Mouse (Mus musculus): ENCODE measurements around the gene Dmkn.
A peak's percentile ranks its signal among the peaks of the same experiment; 100 is the strongest.
"Not testable (repeated sequence)": the region's sequence is repeated elsewhere in the genome, so short reads cannot be mapped to it uniquely, and the experiment has no call there.

Gene Dmkn

GRCm38 (mm10) chr7:30763456-30763855 lies at the start of gene Dmkn:
Dmkn (plus strand) TSS chr7:30763756.
- DNase-seq (ENCODE audit: low read depth) = no peak

- peak; percentile 49 for DNase-seq (ENCODE audit: low read depth)
These were observed 46.4 kb upstream of the Dmkn start for GRCm38 (mm10) chr7:30717006-30717715.

GRCm38 (mm10) chr7:30717716-30718046 lies 45.9 kb upstream of the Dmkn start:
- no peak for DNase-seq (ENCODE audit: low read depth)

- DNase-seq (ENCODE audit: low read depth) = no peak
These were observed 43.9 kb upstream of the Dmkn start for GRCm38 (mm10) chr7:30719669-30720068.

GRCm38 (mm10) chr7:30721286-30721685 lies 42.3 kb upstream of the Dmkn start:
- DNase-seq (ENCODE audit: low read depth) = no peak

- DNase-seq (ENCODE audit: low read depth) = no peak
These were observed 40.1 kb upstream of the Dmkn start for GRCm38 (mm10) chr7:30723274-30723953.

- no peak for DNase-seq (ENCODE audit: low read depth)
These were observed 35.3 kb upstream of the Dmkn start for GRCm38 (mm10) chr7:30728214-30728613.

GRCm38 (mm10) chr7:30728739-30729395 lies 34.7 kb upstream of the Dmkn start:
- no peak for DNase-seq (ENCODE audit: low read depth)

GRCm38 (mm10) chr7:30729396-30730063 lies 34.0 kb upstream of the Dmkn start, which contains the start of gene Tmem147:
Tmem147 (minus strand) TSS chr7:30729540.
- peak; percentile 95 for DNase-seq (ENCODE audit: low read depth)

GRCm38 (mm10) chr7:30730064-30730722 lies 33.4 kb upstream of the Dmkn start:
- DNase-seq (ENCODE audit: low read depth) = peak; percentile 43

- DNase-seq (ENCODE audit: low read depth) = no peak
These were observed 27.3 kb upstream of the Dmkn start for GRCm38 (mm10) chr7:30736211-30736610.

- DNase-seq (ENCODE audit: low read depth) = not testable (repeated sequence)
These were observed 21.0 kb upstream of the Dmkn start for GRCm38 (mm10) chr7:30742570-30742969.

GRCm38 (mm10) chr7:30743617-30744016 lies 19.9 kb upstream of the Dmkn start, which contains the start of gene Gapdhs:
Gapdhs (minus strand) TSS chr7:30743681.
- not testable (repeated sequence) for DNase-seq (ENCODE audit: low read depth)

- DNase-seq (ENCODE audit: low read depth) = no peak
These were observed 19.4 kb upstream of the Dmkn start for GRCm38 (mm10) chr7:30744022-30744598.

GRCm38 (mm10) chr7:30747525-30748204 lies 15.9 kb upstream of the Dmkn start:
- DNase-seq (ENCODE audit: low read depth) = no peak

- no peak for DNase-seq (ENCODE audit: low read depth)
These were observed 13.5 kb upstream of the Dmkn start for GRCm38 (mm10) chr7:30749824-30750606.

GRCm38 (mm10) chr7:30751086-30751669 lies 12.4 kb upstream of the Dmkn start, which contains the start of gene Sbsn:
Sbsn (plus strand) TSS chr7:30751471.
- DNase-seq (ENCODE audit: low read depth) = no peak

- no peak for DNase-seq (ENCODE audit: low read depth)
These were observed 6.6 kb upstream of the Dmkn start for GRCm38 (mm10) chr7:30757001-30757400.

GRCm38 (mm10) chr7:30758853-30759252 lies 4.7 kb upstream of the Dmkn start:
- no peak for DNase-seq (ENCODE audit: low read depth)

Measured in naive thymus-derived CD4-positive, alpha-beta T cell, adult 2 months (primary cell).